Mouse (Mus musculus): Measurements from ENCODE around the gene Lims1. TPM values are rescaled to one million over a fixed set of nuclear protein-coding genes. Genes with fewer than 3 reads are reported as not detected.

Gene Lims1
- total RNA-seq, 2 experiments from 2014 or later, result 37.5 to 41.0 TPM

DNA sequence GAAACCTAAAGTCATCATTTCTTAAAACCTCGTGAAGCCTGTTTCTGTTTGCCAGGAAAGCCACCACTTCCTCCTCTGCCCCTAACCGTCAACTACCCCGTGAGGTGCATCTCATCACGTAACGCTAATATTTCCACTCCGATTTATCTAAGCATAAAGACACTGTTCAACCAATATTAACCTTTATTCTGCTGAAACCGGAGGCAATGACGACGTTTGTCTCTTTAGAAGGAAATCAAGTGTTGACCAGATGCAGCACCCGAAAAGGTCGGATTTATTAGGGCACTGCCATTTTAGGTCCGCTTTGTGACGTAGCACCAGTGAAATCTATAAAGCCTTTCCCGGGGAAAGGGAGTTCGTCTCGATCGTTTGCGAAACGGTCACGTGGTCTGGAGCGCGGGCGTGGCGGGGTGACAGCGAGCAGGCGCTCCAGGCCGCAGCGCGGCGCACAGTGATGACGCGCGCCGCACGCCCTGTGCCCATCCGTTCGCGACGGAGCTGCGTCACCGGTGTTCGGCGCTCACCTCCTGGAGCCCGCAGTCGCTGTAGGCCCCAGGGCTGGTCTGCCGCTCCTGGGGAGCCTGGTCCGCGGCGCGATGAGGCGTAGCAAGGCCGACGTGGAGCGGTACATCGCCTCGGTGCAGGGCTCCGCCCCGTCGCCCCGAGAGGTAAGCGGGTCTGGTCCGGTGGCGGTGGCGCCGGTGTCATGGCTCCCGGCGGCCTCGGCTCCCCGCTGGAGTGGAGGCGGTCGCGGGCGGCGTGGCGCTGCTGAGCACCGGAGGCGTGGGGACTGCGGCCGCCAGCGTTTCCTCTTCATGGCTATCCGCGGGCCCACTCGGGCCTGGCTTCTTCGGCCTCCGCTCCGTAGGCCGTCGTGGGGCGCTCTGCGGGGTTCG lies 123.4 kb downstream of the Lims1 start, which contains the start of gene Ranbp2:
Gene Ranbp2, plus strand, starts transcription at position 537 of the 896 bp plus-strand sequence.
- peak; percentile 98 for DNase-seq

DNA sequence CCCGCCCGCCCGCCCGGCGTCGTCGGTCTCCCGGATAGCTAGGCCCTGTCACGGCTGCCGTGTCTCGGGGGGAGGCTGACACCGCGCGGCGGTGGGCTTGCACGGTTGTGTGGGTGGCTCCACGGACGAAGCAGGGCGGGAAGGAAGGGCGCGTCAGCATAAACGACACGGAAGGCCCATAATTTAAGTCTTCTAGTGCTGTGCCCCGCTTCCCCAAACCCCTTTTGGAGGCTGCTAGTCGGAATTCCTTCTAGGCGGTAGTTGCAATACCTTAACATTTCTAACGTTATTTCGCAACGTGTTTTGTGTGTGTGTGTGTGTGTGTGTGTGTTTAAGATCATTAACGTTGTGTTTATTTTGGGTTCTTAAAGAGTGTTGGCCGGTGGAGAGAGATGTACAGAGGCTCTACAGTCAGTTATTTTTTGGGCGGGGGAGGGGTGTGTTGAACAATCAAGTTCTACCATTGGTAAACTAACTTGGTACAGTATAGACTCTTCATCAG lies 124.1 kb downstream of the Lims1 start:
- DNase-seq, result no peak

DNA sequence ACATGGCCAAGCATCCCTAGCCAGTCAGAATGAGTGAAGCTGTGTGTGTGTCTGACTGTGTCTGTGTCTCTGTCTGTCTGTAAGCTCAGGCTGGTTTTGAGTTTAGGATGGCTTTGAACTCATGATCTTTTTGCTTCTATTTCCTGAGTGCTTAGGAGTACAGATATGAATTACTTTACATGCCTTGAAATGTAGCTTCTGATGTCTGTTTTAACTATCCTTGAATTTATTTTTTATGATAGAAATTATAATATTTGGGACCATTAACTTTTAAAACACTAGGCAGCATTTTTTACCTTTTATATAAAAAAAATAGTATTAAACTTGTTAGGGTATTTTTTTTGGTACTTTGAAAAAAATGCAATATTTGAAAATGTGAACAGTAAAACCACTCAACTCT lies 128.3 kb downstream of the Lims1 start:
- DNase-seq, result no peak

DNA sequence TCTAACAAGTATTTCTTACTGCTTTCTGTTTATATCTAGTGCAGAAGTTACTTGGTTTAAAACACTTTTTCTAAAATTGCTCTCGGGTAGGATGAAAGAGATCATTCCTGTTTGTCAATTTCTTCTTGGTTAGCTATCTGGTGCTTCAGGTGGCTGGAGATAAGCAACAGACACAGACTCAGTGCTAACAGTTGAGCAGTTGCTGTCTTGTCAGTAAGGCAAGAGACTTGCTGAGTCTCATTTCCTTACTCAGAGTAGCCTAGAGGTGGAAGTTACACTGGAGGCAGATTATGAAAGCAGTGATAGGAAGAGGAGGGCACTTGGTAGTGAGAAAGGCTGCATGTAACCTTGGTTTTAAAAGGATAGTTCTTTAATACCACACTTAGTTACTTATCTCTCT lies 128.9 kb downstream of the Lims1 start:
- no peak for DNase-seq

DNA sequence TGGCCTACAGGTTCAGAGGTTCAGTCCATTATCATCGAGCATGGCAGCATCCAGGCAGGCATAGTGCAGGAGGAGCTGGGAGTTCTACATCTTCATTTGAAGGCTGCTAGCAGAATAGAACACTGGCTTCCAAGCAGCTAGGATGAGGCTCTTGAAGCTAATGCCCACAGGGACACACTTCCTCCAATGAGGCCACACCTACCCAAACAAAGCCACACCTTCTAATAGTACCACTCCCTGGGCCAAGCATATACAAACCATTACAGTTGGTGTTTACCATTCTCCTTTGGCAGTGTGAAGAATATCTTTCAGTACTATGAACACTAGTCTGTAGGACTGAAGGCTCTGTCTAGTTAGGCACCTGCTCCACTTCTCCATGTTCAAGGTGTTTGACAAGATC lies 136.6 kb downstream of the Lims1 start:
- no peak for DNase-seq

Other genes with a start within 250 kb of the Lims1 start
- gene AW822073, start 98.5 kb upstream of the Lims1 start, total RNA-seq (2021), result not detected
- not detected for gene Duxf3, start 90.8 kb upstream of the Lims1 start, total RNA-seq (2021)
- gene Gm4981, start 86.8 kb upstream of the Lims1 start, total RNA-seq (2021), result not detected
- 10 to 100 TPM; 21.4 to 22.9 TPM for gene Gcc2, start 68.0 kb upstream of the Lims1 start, total RNA-seq (2021)
- 10 to 100 TPM; 39.5 to 40.1 TPM for gene Ranbp2, start 123.5 kb downstream of the Lims1 start, total RNA-seq (2021)
- under 1 TPM; 0.33 to 0.40 TPM for gene Ccdc138, start 174.5 kb downstream of the Lims1 start, total RNA-seq (2021)

Data from gastrocnemius, postnatal 25 days (tissue).